Mouse (Mus musculus) MEL (cell line): ENCODE data around the gene Ppil2.

ENCODE experiments used
- CHD2 ChIP-seq: IDR thresholded peaks from 2 replicates; pipeline ENCODE4 v1.6.1; 2011; ENCODE audit warnings: low read length, improper control_type of control experiment
- CTCF ChIP-seq, 3 experiments: IDR thresholded peaks in 2 of 3; conservative IDR thresholded peaks in 1 of 3; 2 replicates each; pipeline ENCODE4 v1.5.1; 2011 to 2012; ENCODE audit warnings: low read length in 3 of 3, low read depth in 2 of 3, mild to moderate bottlenecking in 2 of 3, improper control_type of control experiment in 1 of 3, inconsistent platforms in 1 of 3, mixed read lengths in 1 of 3, moderate library complexity in 1 of 3; ENCODE audit not compliant: control insufficient read depth in 1 of 3, insufficient read depth in 1 of 3, poor library complexity in 1 of 3, severe bottlenecking in 1 of 3
- ELF1 ChIP-seq: IDR thresholded peaks from 2 replicates; pipeline ENCODE4 v1.6.1; 2014; ENCODE audit warnings: low read depth, mild to moderate bottlenecking, inconsistent platforms, low read length, improper control_type of control experiment, moderate library complexity
- EP300 ChIP-seq, 2 experiments: IDR thresholded peaks; 2 replicates each; pipeline ENCODE4 v1.6.1; 2011; ENCODE audit warnings: improper control_type of control experiment in 2 of 2, low read length in 2 of 2, low read depth in 1 of 2, mild to moderate bottlenecking in 1 of 2
- MAX ChIP-seq: IDR thresholded peaks from 2 replicates; pipeline ENCODE4 v1.6.1; 2011; ENCODE audit warnings: low read length, improper control_type of control experiment
- MEF2A ChIP-seq: IDR thresholded peaks from 2 replicates; pipeline ENCODE4 v1.6.1; 2014; ENCODE audit warnings: low read depth, mild to moderate bottlenecking, inconsistent platforms, low read length, improper control_type of control experiment; ENCODE audit not compliant: poor library complexity, insufficient replicate concordance, severe bottlenecking; ENCODE audit errors: extremely low read depth
- POLR2A ChIP-seq, 2 experiments: IDR thresholded peaks; 2 replicates each; pipeline ENCODE4 v1.6.1; 2011 to 2012; ENCODE audit warnings: low read length in 2 of 2, mild to moderate bottlenecking in 2 of 2, control low read depth in 1 of 2, improper control_type of control experiment in 1 of 2, low read depth in 1 of 2, moderate library complexity in 1 of 2; ENCODE audit not compliant: control insufficient read depth in 1 of 2, insufficient read depth in 1 of 2, poor library complexity in 1 of 2
- ZNF384 ChIP-seq: IDR thresholded peaks from 2 replicates; pipeline ENCODE4 v1.6.1; 2012; ENCODE audit warnings: low read depth, mild to moderate bottlenecking, inconsistent platforms, low read length, improper control_type of control experiment

- TF ChIP-seq ELF1: no peak
- TF ChIP-seq CHD2: no peak
- no peak for TF ChIP-seq CTCF (IDR thresholded peaks at IDR 0.05 in 2 of 3, conservative IDR thresholded peaks at IDR 0.05 in 1 of 3; ENCODE audit: control insufficient read depth in 1 of 3, insufficient read depth in 1 of 3, low read depth in 2 of 3, low read length in 3 of 3, poor library complexity in 1 of 3, severe bottlenecking in 1 of 3)
- no peak for TF ChIP-seq MEF2A
- peak; percentile 92 for TF ChIP-seq ZNF384
- no peak for TF ChIP-seq MAX
- no peak for TF ChIP-seq EP300 (IDR thresholded peaks at IDR 0.05; ENCODE audit: low read depth in 1 of 2, low read length in 2 of 2)
- TF ChIP-seq POLR2A (IDR thresholded peaks at IDR 0.05; ENCODE audit: control insufficient read depth in 1 of 2, insufficient read depth in 1 of 2, low read depth in 1 of 2, low read length in 2 of 2, poor library complexity in 1 of 2): no peak; a peak in 1 of 4 replicates
Measured at GRCm38 (mm10) chr16:17144339-17144738, 33.3 kb upstream of the Ppil2 start, which contains the start of gene Ydjc.
